Mouse (Mus musculus) lung, adult 2 months (tissue): Measurements from ENCODE around the gene Gm5615.

Experiments used
- CTCF ChIP-seq: fragments of 200-500 bp; IDR thresholded peaks from 2 replicates; pipeline ENCODE4 v1.5.1; 2011; ENCODE audit warnings: mild to moderate bottlenecking, low read length, control low read depth; ENCODE audit not compliant: insufficient read depth
- POLR2A ChIP-seq: fragments of 200-500 bp; IDR thresholded peaks from 2 replicates; pipeline ENCODE4 v1.6.1; 2011; ENCODE audit warnings: low read depth, mild to moderate bottlenecking, control low read depth, low read length, borderline replicate concordance; ENCODE audit errors: extremely low read depth

- no peak for TF ChIP-seq CTCF
- TF ChIP-seq POLR2A, result no peak
Observed at GRCm38 (mm10) chr9:36582535-36582934, 40.8 kb upstream of the Gm5615 start, which contains the start of gene Gm17689.
